Mouse (Mus musculus): ENCODE measurements around the gene Gm5624. TPM values are rescaled to one million over a fixed set of nuclear protein-coding genes. Genes with fewer than 3 reads are reported as not detected.

The Gm5624 gene
- not detected in 2 replicates for polyA plus RNA-seq (2012; rRNA removed)

DNA sequence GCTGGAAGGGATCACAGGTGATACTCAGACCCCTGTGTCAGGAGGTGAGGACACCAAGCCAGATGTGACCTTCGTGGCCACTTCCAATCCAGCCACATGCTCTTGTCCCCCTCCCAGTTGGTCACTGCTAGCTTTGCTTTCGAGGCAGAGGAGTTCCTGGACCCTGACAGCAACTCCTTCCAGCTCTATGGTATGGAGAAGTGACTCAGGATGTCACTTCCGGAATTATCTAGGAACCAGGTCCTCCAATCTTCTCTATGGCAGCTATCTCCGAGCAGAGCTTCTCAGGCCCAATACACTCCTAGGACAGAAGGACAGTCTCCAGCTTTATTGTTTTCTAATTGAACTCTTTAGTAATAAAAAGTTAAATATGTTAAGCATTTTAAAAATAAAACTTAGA lies at the start of gene Gm5624:
Gene Gm5624, minus strand, starts transcription at position 202 of the 400 bp plus-strand sequence.

DNA sequence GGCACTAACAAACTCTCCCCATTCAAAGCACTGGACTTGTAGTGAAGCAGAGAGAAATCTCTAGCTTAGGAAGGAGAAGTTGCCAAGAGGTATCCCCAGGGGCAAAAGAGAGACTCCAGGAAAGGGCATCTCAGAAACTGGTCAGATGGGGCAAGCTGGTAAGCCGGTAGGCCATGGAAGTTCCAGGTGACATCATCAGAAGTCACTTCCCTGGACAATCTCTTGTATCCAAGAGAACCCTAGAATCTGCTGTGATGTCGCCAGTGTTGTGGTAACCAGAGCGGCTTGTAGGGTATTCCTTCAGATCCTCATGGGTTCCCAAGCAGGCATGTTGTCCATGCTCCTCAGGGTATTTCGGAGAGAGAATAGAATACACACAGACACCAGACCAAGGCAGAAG lies 44.9 kb downstream of the Gm5624 start, which contains the start of gene Gm8247:
Gene Gm8247, plus strand, starts transcription at position 301 of the 400 bp plus-strand sequence.

DNA sequence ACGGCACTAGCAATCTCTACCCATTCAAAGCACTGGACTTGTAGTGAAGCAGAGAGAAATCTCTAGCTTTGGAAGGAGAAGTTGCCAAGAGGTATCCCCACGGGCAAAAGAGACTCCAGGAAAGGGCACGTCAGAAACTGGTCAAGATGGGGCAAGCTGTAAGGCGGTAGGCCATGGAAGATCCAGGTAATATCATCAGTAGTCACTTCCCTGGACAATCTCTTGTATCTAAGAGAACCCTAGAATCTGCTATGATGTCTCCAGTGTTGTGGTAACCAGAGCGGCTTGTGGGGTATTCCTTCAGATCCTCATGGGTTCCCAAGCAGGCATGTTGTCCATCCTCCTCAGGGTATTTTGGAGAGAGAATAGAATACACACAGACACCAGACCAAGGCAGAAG lies 109.8 kb downstream of the Gm5624 start, which contains the start of gene Gm17093:
Gene Gm17093, plus strand, starts transcription at position 301 of the 400 bp plus-strand sequence.

Other genes with a start within 250 kb of the Gm5624 start
- gene Gm3371, start 217.2 kb downstream of the Gm5624 start, polyA plus RNA-seq (2012; rRNA removed), result not detected in 2 replicates
- not detected in 2 replicates for gene Gm8232, start 194.3 kb downstream of the Gm5624 start, polyA plus RNA-seq (2012; rRNA removed)
- gene BC061237, start 135.5 kb downstream of the Gm5624 start, polyA plus RNA-seq (2012; rRNA removed), result not detected in 2 replicates
- not detected in 2 replicates for gene Gm17093, start 109.7 kb downstream of the Gm5624 start, polyA plus RNA-seq (2012; rRNA removed)
- gene Gm8247, start 44.8 kb downstream of the Gm5624 start, polyA plus RNA-seq (2012; rRNA removed), result not detected in 2 replicates
- not detected in 2 replicates for gene Gm8257, start 78.5 kb upstream of the Gm5624 start, polyA plus RNA-seq (2012; rRNA removed)
- not detected in 2 replicates for gene Gm8267, start 122.4 kb upstream of the Gm5624 start, polyA plus RNA-seq (2012; rRNA removed)
- gene Ptgdr, start 231.4 kb upstream of the Gm5624 start, polyA plus RNA-seq (2012; rRNA removed), result 0.83 and 1.0 TPM in 2 replicates

All from central nervous system, embryonic 18 days (tissue).